Comparison of ENCODE assay signal across 19 mouse cellular contexts in genomic region chr17:84675204-84675603, GRCm38 (mm10). TPM values are rescaled to one million over a fixed set of nuclear protein-coding genes. Genes with fewer than 3 reads are reported as not detected.
A peak's percentile ranks its signal among the peaks of the same experiment; 100 is the strongest.
DNase-seq lines count a peak whose midpoint lies in the region; ATAC-seq and TF ChIP-seq lines count a peak whose summit lies in the region.
"Had no signal": no experiment of that assay in that cellular context is flagged by ENCODE, and none has a peak within 500 bp of the region (broad histone marks: within the 10 kb centered on the region; RNA-seq: fewer than 3 reads in every experiment).

No protein-coding gene starts in this region.

- peak overlapping the region; percentile 83; the same call in 1 of the 2 replicates for H3K4me2 ChIP-seq in kidney, postnatal 0 days (ENCODE audit: low read length)

- WGBS in kidney, postnatal 0 days: 55% methylated on average over 4 of the region's 4 CpGs

- no peaks in the 10 kb centered on the region for H3K36me3 ChIP-seq in kidney, postnatal 0 days (ENCODE audit: insufficient read depth, low read length)
- H3K36me3 ChIP-seq: heart, embryonic 10.5 days; liver, embryonic 13.5 days; lung, embryonic 15.5 days; midbrain, embryonic 13.5 days had no signal

- H3K27ac ChIP-seq in kidney, postnatal 0 days: no peak overlapping the region
- H3K27ac ChIP-seq: liver, embryonic 13.5 days; lung, embryonic 15.5 days; macrophage; midbrain, embryonic 13.5 days had no signal

- peaks cover 5% of the 10 kb centered on the region; the same call in 1 of the 2 replicates for H3K4me1 ChIP-seq in kidney, postnatal 0 days (replicated peaks; ENCODE audit: insufficient read depth, low read length)
- H3K4me1 ChIP-seq: liver, embryonic 13.5 days had no signal

- peak; percentile 77 for ATAC-seq in frontal cortex, adult (ENCODE audit: low TSS enrichment)
- no peak for ATAC-seq in kidney, postnatal 0 days (replicated peaks; ENCODE audit: low FRiP score, low read depth)

- H3K9ac ChIP-seq in kidney, postnatal 0 days (ENCODE audit: low read depth, low read length): no peak overlapping the region
- H3K9ac ChIP-seq: liver, embryonic 13.5 days; lung, embryonic 15.5 days had no signal

- no peaks in the 10 kb centered on the region for H3K27me3 ChIP-seq in kidney, postnatal 0 days (ENCODE audit: insufficient read depth, low read length)
- H3K27me3 ChIP-seq: lung, embryonic 15.5 days had no signal

- no peak for DNase-seq in frontal cortex, postnatal 14 days (ENCODE audit: low spot score in 2 of 2)
- no peak for DNase-seq in kidney, postnatal 0 days (ENCODE audit: low spot score)
- no peak for DNase-seq in kidney, postnatal 25 days
- DNase-seq in right cerebral cortex, adult 18-20 months: peak; percentile 54
- no peak for DNase-seq in right cerebral cortex, postnatal 14 days
- DNase-seq in telencephalon, adult 2 months (ENCODE audit: low read depth, low spot score): peak; percentile 47
- DNase-seq in thymus, postnatal 14 days: no peak
- DNase-seq: adrenal gland, adult 2 months; cerebellum, adult 11-12 months; cerebellum, postnatal 36 days; gastrocnemius, postnatal 36 days; kidney, adult 9 months; liver, embryonic 13.5 days; thymus, adult 2 months had no signal

- H3K4me3 ChIP-seq in kidney, postnatal 0 days (replicated peaks; ENCODE audit: low read depth, low read length): no peak overlapping the region

- no peak for TF ChIP-seq CTCF in kidney, postnatal 0 days (IDR thresholded peaks at IDR 0.05; ENCODE audit: low read depth)

- no peaks in the 10 kb centered on the region for H3K9me3 ChIP-seq in kidney, postnatal 0 days (replicated peaks; ENCODE audit: low read length)
- H3K9me3 ChIP-seq: heart, embryonic 10.5 days; liver, embryonic 13.5 days; lung, embryonic 15.5 days; midbrain, embryonic 13.5 days had no signal

RNA-seq across cellular contexts. Expression of gene Abcg8, which starts 0.9 kb away (rescaled TPM):
- 0.36 and 0.38 TPM in 2 replicates for polyA plus RNA-seq in kidney, postnatal 0 days (2015; fragmentation: Nextera tagmentation; extraction: Ambion mirVana)
- polyA plus RNA-seq: lung, embryonic 15.5 days; macrophage had no signal

RNA-seq across cellular contexts. Expression of gene Abcg5, which starts 7.6 kb away (rescaled TPM):
- 4.1 and 4.8 TPM in 2 replicates for polyA plus RNA-seq in kidney, postnatal 0 days (2015; fragmentation: Nextera tagmentation; extraction: Ambion mirVana)
- polyA plus RNA-seq: macrophage had no signal

RNA-seq across cellular contexts. Expression of gene Dync2li1, which starts 48.9 kb away (rescaled TPM):
- 59.9 and 61.2 TPM in 2 replicates for polyA plus RNA-seq in kidney, postnatal 0 days (2015; fragmentation: Nextera tagmentation; extraction: Ambion mirVana)

Comparison
In these comparisons a context has a peak if more than half of its experiments do, and no peak if none do; other contexts are left out.
1. DNase-seq: peak in right cerebral cortex, adult 18-20 months (single experiment) and telencephalon, adult 2 months (single experiment); none in frontal cortex, postnatal 14 days (0 of 2), kidney, postnatal 0 days (single experiment), kidney, postnatal 25 days (0 of 2), right cerebral cortex, postnatal 14 days (single experiment) and thymus, postnatal 14 days (single experiment).